Mouse (Mus musculus): ENCODE measurements around the gene Pdlim5.

- TF ChIP-seq ZNF384 (IDR thresholded peaks at IDR 0.05; ENCODE audit: low read depth, low read length) = no peak
- no peak for TF ChIP-seq CHD2 (IDR thresholded peaks at IDR 0.05; ENCODE audit: low read depth, low read length)
- no peak for TF ChIP-seq ZC3H11A (IDR thresholded peaks at IDR 0.05; ENCODE audit: borderline replicate concordance, low read depth, low read length)
These were observed 22.5 kb upstream of the Pdlim5 start for GRCm38 (mm10) chr3:142417996-142418395.
